Mouse (Mus musculus): ENCODE results near the gene Slc5a3.

Gene Slc5a3

DNA sequence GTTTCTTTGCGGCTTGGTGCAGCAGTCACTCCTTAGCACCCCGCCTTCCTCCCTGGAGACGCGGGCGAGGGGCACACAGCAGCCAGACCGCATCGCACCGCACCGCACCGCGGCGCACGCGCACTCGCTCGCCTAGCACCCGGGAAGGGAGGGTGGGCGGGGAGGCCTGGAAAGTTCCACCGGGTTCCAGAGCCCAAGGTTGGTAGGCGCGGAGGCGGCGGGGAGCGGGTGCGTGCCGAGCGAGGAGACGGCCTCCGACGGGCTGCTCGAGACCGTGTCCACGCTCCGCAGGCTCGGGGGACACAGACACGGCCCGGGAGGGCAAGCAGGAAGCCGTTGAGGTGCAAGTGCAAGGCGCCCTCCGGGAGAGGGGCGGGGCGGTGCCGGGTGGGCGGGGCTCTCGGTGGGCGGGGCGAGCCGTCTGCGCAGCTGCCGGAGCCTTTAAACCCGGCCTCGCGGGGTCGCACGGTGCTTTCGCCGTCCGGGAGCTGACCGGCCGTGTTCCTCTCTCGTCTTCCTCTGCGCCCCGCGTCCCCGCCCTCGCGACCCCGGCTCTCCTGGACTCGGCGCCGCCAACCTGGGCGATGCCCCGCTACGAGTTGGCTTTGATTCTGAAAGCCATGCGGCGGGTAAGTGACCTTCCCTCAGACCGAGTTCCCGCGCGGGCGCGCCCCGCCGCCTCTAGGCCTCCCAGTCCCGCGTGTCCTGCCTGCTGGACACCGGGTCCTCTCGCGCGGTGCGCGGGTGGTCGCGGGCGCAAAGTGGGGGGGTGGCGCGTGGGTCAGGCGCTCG lies at the start of gene Slc5a3, which contains the start of the genes Mrps6 and Gm49711:
Slc5a3 (plus strand) TSS at position 471 of the 792 bp plus-strand sequence.
Mrps6 (plus strand) TSS at position 419 of the 792 bp plus-strand sequence.
Gm49711 (plus strand) TSS at position 465 of the 792 bp plus-strand sequence.
- DNase-seq (ENCODE audit: low spot score): peak; percentile 78

DNA sequence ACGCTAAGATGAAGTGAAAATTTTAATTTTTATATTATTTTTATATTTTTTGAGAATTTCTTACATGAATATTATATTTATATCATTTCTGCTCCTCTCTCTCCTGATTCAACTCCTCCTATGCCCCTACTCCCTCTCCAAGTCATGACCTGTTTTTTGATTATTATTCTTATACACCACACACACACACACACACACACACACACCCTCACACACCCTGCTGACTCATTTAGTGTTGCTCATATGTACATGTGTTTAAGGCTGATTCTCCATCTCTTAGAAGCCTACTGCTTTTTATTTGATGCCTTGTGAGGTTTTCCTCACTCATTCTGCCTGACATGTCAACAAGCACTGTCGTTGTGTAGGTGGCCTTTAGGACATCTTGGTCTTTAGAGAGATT lies 48.5 kb upstream of the Slc5a3 start:
- no peak for DNase-seq (ENCODE audit: low spot score)

DNA sequence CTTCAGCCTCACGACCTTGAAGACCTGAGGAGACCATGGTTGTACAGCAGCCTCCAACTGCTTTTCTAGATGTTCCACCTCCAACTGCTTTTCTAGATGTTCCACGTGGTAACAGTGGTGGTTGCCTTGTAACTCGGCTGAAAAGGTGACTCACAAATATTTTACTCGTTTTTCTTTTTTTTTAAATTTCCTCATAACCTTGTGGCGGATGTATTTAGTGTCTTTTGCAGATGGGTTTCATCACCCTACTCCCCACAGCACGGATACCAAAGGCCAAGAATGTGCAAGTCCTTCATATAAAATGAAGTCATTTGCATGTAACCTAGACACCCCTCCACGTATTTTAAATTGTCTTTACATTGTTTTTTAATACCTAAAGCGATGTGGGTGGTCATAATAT lies 41.3 kb upstream of the Slc5a3 start:
- DNase-seq (ENCODE audit: low spot score): no peak

DNA sequence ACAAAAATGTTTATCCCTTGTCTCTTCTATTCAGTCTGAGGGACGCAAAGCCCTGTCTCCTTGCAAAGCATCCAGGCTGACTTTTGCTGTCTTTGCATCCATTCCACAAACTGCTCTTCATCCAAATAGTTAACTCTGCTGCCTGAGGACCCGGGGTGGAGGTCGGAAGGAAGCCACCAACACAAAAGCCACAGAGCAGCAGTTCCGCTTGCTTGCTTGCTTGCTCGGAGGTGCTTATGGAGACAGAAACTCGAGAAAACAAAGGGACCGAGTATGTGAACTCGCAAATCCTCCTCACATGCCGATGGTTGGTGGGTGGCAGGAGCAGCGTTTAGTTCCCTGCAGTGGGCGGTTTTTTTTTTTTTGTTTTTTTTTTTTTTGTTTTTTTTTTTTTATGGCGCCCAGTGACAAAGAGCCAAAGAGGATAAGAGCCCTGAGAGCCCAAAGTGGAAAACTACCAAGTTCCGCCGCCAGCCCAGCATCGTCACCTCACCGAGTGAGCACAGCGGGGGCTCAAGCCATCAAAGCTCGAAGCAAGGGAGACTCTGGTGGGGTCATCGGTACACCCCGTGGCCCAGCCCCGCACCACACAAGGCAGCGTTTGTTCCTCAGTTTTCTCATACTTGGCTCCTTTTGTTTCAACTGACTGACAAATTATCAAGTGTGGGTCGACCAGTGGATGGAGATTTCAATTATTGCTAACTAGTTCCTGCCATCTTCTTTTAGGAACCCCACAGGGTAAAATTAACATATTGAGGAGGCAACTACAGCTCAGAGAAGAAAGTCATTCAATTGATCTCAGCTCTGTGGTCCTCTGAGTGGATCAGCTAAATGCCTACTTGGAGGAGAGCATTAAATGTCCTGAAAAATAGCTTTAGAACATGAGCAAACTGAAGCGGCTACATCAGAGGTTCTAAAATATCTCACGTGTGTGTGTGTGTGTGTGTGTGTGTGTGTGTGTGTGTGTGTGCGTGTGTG lies 38.7 kb upstream of the Slc5a3 start:
- peak; percentile 16 for DNase-seq (ENCODE audit: low spot score)

DNA sequence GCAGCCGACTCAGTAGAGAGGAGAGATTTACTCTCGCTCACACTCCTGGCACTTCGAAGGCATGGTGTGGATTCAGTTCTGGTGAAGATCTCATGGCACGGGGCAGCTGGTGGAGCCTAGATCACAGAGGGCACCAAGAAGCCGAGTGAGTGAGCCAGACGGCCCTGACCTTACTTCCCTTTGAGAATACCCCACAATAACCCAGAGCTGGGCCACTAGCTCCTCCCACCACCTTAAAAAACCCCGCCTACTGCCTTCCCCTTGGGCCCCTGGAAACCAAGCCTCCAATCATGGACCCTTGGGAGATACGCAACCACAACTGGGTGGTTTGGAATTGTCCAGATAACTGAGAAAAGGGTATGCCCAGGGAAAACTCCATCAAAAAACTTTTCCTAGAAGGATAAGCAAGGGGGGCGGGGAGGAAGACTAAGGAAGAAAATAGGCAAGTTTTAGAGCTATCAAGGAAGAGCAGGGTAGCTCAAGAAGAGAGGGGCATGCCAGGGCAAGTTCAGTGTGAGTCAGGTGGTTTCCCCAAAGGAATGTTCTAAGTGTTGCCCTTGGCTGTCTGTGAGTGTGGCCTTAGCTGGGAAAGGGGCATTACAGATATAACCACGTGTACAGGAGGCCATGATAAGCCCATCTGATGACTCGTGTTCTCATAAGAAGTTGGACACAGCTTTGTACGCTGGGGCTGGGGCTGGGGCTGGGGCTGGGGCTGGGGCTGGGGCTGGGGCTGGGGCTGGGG lies 36.3 kb upstream of the Slc5a3 start:
- DNase-seq (ENCODE audit: low spot score): no peak

DNA sequence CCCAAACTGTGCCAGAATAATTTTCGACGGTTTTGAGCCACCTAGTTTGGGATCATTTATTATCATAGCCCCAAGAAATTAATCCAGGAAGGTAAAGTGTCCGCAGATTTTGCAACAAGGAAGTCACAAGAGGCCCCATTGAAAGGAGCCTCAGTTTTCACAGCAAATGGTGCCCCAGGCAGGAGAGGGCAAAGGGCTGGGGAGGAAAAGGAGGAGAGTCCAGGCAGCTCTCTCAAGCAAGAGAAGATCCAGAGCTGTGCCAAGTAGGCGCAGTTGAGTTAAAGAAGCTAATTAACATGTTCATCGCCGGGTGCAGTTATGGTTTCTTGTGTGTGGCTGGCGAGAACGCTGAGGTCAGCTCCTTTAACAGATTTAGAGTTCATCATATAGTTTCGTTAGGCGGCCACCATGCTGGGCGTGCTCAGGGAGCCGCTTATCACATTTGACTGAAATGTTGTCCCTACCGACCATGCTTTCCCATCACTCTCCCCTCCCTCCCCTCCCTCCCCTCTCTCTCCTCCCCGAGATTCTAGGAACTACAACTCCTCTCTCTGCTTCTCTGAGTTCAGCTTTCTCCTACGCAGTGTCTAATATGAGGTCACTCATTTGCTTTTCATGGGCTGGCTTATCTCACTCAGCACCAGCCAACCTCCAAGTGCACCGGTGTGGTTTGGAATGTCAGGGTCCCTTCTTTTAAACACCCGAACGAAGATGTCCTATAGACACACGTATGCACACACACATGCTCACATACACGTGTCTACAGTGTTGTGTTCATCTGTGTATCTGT lies 35.4 kb upstream of the Slc5a3 start:
- no peak for DNase-seq (ENCODE audit: low spot score)

DNA sequence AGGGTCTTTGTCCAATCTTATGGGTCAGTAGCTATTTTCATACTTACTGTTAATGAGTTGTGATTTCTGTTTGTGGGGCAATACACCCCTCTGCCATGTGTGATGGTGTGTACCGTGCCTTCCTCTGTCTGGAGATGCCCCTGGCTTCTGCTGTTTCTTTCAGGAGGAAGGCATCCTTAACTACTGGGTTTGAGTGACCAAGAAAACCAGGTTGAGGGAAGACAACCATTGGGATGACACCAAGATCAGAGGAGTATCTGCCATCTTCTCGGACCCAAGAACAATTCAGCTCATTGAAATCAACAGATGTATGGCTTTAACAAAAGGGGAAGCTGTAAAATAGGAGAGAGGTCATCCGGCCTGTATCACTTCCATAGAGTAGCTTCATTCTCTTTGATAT lies 24.8 kb upstream of the Slc5a3 start:
- no peak for DNase-seq (ENCODE audit: low spot score)

DNA sequence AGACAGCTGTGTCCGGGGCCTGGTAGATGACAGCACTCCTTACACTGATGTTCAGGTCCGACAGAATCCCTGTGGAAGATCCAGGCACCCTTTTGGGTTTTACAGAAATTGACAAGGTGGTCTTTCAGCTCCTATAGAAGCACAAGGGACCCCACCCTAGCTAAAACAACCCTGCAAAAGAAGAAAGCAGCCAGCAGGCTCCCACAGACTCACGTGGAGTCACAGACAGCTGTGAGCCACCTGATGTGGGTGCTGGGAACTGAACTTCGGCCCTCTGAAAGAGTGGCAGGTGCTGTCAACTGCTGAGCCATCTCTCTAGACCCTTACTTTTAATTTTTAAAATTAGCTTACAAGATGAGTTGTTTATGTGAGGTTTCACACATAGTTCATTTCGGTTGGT lies 23.4 kb upstream of the Slc5a3 start:
- DNase-seq (ENCODE audit: low spot score): no peak

DNA sequence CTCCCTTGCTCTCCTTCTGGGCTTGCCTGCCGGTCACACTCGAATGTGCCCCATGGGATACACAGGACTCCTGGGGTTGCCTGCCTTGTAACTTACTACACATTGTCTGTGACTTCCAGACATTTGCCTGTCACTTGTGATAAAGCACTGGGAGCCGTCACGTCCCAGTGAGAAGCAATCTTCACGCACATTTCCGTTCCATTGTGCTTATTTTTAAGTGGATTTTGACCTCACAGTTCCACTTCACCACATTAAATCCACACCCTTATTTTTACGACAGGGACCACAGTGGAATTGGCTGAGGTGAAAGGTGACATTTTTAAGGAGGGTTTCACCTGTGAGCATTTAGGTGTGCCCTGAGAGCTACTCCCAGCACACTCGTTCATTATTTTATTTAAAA lies 21.4 kb upstream of the Slc5a3 start:
- DNase-seq (ENCODE audit: low spot score): no peak

DNA sequence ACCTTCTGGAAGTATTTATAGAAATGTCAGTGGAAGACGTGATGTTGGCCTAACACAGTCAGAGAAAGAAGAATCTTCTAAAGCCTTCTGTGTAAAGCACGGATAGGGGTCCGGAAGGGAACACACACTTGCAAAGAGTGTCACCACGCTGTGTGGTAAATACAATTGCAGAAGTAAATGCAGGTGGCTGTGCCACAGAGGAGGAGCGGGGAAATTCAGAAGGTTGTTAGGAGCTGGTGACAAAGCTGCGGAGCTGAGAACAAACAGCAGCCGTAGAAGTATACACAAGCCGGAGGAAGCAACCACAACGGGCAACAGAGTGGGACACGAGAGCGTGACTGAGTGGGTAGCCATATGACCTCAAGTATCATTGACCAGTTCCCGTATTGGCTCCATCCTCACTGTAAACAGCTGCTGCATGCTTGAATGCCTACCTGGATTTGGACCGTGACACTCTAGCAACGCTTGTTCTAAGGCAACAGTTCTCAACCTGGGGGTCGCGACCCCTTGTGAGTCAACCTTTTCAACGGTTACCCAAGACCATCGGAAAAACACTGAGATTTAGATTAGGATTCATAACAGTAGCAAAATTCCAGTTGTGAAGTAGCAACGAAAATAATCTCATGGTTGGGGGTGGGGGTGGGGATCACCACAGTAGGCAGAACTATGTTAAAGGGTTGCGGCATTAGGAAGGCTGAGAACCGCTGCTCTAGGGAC lies 20.1 kb upstream of the Slc5a3 start:
- DNase-seq (ENCODE audit: low spot score): no peak

DNA sequence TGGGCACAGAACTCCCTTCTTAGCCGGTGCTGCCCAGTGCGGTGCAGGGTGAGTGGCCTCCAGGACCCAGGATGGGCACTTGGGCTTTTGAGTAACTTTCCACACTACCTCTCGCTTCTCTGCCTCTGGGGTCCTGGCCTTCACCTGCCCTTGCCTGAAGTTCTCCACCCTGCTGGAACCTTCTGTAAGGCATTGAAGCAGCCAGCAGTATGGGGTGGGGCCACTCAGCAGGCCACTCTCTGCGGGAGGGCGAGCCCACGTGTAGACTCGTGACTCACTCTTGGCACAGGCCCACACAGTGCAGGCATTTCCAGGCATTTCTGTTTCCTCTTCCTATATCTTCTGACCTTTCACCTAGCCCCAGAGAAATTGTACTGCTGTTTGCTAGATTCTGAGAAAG lies 18.7 kb upstream of the Slc5a3 start:
- DNase-seq (ENCODE audit: low spot score): no peak

DNA sequence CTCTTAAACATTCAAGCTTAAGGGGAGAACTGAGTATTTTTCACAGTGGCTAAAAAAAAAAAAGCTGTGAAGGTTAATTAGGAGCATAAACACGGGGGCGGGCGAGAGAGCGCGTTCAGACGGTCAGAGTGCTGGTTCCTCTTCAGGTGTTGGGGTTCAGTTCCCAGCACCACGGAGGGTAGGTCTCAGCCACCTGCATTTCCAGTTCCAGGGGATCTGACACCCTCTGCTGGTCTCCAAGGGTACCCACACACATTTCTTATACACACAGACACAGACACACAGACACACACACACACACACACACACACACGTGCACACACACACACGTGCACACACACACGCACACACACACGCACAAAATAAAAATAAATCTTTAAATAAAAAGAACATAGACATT lies 18.2 kb upstream of the Slc5a3 start:
- DNase-seq (ENCODE audit: low spot score): no peak

DNA sequence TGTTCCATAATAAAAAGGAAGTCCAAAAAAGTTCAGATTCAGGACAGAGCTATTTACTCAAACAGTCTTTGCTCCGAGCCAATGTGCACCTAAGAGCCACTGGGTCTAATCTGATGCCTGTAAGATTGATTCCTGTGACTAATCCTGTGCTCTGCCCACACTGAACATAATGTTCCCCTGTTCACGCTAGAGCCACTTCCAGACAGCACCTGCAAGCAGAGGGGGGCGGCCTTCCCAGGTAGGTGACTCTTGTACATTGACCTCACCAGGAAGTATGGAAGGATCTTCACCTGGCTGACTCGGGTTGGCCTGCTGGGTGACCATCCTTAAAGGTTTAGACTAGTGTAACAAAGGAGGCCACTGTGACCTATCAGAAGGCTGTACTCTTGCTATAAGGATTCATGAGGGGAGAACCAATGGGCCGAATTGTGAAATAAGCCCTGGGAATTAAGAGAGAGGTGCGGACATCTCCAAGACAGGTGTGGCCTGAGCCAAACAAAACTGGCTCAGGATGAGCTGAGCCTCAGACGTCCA lies 6.3 kb upstream of the Slc5a3 start:
- no peak for DNase-seq (ENCODE audit: low spot score)

DNA sequence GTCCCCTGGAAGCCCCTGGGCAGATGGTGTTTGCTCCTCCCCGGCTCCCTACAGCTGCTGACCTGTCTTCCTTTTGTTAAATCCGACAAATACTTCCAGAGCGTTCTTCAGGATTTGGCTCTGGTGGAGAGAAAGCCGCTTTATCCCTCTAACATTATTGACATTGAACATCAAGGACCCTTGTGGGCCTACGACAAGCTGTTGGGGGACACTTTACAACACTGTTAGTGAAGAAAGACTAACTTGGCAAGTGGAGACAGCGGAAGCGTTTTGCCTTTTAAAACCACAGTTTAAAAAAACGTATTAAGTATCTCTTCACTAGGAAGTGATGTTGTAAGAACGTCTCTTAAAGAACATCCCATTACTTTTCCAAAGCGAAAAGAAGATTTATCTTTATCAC lies 5.6 kb upstream of the Slc5a3 start:
- DNase-seq (ENCODE audit: low spot score): peak; percentile 28

DNA sequence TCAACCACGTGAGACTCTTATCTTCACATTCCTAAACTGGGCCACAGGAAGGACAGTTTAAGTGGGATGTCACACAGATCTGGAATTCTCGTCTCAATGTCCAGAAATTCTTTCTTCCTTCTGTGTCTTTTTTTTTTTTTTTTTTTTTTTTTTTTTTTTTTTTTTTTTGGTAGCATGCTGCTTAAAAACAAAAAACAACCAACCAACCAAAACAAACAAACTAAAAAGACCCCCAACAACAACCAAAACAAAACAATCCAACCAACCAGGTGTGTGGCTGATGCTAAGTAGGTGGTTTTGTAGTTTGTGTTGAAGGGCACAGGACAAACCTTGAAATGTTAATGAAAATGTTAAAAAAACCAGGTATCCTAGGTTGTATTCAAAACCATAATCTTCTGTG lies 1.4 kb upstream of the Slc5a3 start:
- DNase-seq (ENCODE audit: low spot score): no peak

DNA sequence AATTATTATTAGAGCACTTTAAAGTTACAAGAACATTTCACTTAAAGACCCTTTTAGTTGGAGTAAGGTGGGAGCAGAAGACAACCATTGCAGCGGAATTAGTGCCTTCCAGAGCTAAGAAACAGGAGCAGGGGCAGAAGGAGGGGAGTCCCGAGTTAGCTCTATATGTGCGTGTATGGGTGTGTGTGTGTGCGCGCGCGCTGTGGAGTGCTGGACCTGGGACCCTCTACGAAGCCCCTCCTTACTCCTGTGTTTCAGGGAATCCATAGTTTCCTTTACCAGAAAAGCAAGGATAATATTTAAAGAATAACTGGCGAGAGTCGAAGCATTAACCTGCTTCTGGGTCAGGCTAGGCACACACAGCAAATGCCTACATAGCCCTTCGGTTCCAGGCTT lies 668 bp upstream of the Slc5a3 start:
- no peak for DNase-seq (ENCODE audit: low spot score)

DNA sequence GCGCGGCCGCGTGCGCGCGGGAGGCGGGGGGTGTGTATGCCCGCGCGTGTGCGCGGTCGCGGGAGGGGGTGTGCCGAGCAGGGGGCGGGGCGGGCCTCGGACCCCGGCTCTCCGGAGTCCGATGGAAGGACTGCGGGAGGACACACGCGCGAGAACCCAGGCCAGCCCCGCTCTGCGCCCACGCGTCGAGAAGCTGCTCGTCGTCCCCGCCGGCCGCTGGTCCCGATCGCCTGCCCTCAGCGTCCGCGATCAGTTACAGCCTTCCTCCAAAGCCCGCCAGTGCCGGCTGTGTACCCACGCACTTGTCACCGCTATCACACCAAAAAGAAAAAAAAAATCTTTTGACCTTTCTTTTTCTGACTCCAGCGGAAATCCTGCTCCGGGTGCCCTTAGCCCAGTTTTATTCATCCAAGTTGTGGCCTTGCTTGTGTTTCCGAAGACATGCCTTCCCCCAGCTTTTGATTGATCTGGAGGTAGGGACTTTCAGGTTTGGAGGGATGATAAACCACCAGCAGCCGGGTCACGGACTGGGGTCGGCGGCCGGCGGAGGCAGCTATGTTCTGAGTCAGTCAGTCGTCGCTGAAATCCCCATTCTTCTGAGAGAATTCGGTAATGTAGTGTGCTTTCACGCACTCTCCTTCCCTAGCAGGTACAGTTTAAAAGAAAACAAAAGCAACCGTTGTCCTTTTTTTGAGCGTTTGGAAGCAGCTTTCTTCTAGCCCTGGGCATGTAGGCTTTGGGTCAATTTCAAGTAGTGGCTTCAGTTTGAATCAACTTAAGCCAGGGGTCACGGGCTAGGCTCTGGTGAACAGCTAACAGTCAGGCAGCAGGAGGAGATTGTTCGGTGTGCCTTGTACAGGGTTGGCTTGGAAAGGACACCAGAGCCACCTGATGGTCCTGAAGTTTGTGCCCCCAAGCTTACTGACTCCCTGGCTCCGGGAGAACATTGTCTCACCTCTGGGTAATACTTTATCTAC lies 810 bp downstream of the Slc5a3 start:
- DNase-seq (ENCODE audit: low spot score): no peak

DNA sequence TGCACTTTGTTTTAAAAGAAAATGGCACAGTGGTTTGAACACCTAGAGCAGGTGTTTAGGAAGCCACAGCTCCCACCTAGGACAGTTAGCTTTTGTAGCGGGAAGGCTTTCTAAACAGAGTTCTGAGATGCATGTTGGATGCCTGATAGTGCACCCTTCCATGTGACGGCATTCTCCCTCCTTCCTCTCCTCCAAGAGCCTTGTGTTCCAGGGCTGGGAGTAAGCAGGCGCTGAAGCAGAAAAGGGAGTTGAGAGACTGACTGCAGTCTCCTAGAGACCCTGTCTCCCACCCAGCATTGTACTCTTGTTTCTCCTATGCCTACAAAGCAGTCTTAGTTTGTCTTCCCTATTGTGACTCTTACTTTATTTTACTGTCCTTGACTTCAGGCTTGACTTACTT lies 2.1 kb downstream of the Slc5a3 start:
- no peak for DNase-seq (ENCODE audit: low spot score)

DNA sequence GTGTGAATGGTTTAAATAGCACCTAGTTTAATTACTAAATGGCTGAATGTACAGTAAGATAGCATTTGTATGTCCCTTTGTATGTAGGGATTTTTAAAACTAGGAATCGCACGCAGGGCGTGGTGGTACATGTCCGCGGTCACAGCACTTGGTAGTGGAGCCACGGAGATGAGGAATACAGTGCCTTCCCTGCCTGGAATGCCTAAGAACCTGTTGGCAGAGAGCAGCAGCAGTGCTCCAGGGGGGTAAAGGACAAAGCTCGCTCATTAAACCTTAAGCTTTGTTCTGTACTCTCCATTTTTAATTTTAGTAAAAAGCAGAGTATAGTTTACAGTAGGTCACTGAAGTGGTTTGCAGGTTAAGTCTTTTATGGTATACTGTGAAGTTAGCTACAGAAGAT lies 3.5 kb downstream of the Slc5a3 start:
- no peak for DNase-seq (ENCODE audit: low spot score)

Data from lung, postnatal 25 days (tissue).